ENCODE assay signal across 9 mouse cellular contexts in genomic region chr19:7345235-7345755, GRCm38 (mm10). TPM values are rescaled to one million over a fixed set of nuclear protein-coding genes. Genes with fewer than 3 reads are reported as not detected.
DNase-seq lines count a peak whose midpoint lies in the region; ATAC-seq and TF ChIP-seq lines count a peak whose summit lies in the region.
"Had no signal": no experiment of that assay in that cellular context is flagged by ENCODE, and none has a peak within 500 bp of the region (broad histone marks: within the 10 kb centered on the region; RNA-seq: fewer than 3 reads in every experiment).

No protein-coding gene starts in this region.

- peak; percentile 16 for DNase-seq in gastrocnemius, postnatal 14 days
- DNase-seq in gastrocnemius, postnatal 25 days, result no peak
- DNase-seq in B cell, adult 2 months, result peak; percentile 42 to 43
- DNase-seq in adrenal gland, postnatal 36 days, result peak; percentile 22 to 46
- DNase-seq in heart, postnatal 0 days (ENCODE audit: low spot score), result peak; percentile 22
- peak; percentile 54 to 68 for DNase-seq in left cerebral cortex, postnatal 14 days (ENCODE audit: low spot score in 2 of 2)
- DNase-seq in ovary, postnatal 14 days (ENCODE audit: low spot score), result peak; percentile 47
- DNase-seq in c-Kit-positive CD71-positive TER-119-positive erythroid progenitor cells, embryonic 14.5 days (ENCODE audit: low spot score), result no peak

- no peak overlapping the region for H3K27ac ChIP-seq in heart, postnatal 0 days (ENCODE audit: low read depth)
- H3K27ac ChIP-seq: macrophage had no signal

- H3K4me3 ChIP-seq in heart, postnatal 0 days (ENCODE audit: low read depth, low read length), result no peak overlapping the region

- no peak for ATAC-seq in heart, postnatal 0 days (ENCODE audit: insufficient read depth, low read depth)

- TF ChIP-seq CTCF in heart, postnatal 0 days (IDR thresholded peaks at IDR 0.05; ENCODE audit: low read depth), result peak; percentile 81

- TF ChIP-seq EP300 in heart, postnatal 0 days (IDR thresholded peaks at IDR 0.05; ENCODE audit: low read depth), result no peak

- H3K36me3 ChIP-seq in heart, postnatal 0 days (replicated peaks; ENCODE audit: control insufficient read depth, insufficient read depth, low read length), result no peaks in the 10 kb centered on the region

- WGBS in heart, postnatal 0 days, result 18% methylated on average over 4 of the region's 4 CpGs

- H3K9me3 ChIP-seq in heart, postnatal 0 days (replicated peaks; ENCODE audit: control insufficient read depth, low read length), result no peaks in the 10 kb centered on the region

- no peak overlapping the region for H3K9ac ChIP-seq in heart, postnatal 0 days (replicated peaks; ENCODE audit: low read depth, low read length)

- H3K4me2 ChIP-seq in heart, postnatal 0 days (ENCODE audit: low read depth, low read length), result no peak overlapping the region

- peaks cover 4% of the 10 kb centered on the region for H3K4me1 ChIP-seq in heart, postnatal 0 days (ENCODE audit: control insufficient read depth, insufficient read depth)

- intact Hi-C loops in gastrocnemius, postnatal 14 days (cut with DNase I; ENCODE audit: low total_unique reads), result loop anchor here (5.0 kb wide), 1 partner anchor 83 kb away; no protein-coding TSS in a partner anchor
- intact Hi-C loops in left cerebral cortex, postnatal 14 days (cut with DNase I), result loop anchor here (2.0 to 10.0 kb wide), 2 partner anchors 110 to 290 kb away; partner anchors contain the start of gene Macrod1

- no peaks in the 10 kb centered on the region for H3K27me3 ChIP-seq in heart, postnatal 0 days (ENCODE audit: control insufficient read depth, insufficient read depth, low read length)

RNA-seq across cellular contexts. Expression of gene Mark2, which starts 3.6 kb away (rescaled TPM):
- 10 to 100 TPM; 27.7 to 34.1 TPM for total RNA-seq in gastrocnemius, postnatal 14 days (2021)
- 10 to 100 TPM; 27.4 to 30.6 TPM for total RNA-seq in gastrocnemius, postnatal 25 days (2021)
- 10 to 100 TPM; 71.9 to 76.4 TPM for total RNA-seq in adrenal gland, postnatal 36 days (2021)
- 33.6 and 35.2 TPM in 2 replicates for total RNA-seq in heart, postnatal 0 days (2014; rRNA removed; ENCODE audit: low replicate concordance)
- 17.8 and 19.3 TPM in 2 replicates for polyA plus RNA-seq in heart, postnatal 0 days (2015; fragmentation: Nextera tagmentation; extraction: Ambion mirVana)
- 100 to 1,000 TPM; 136 to 140 TPM for total RNA-seq in left cerebral cortex, postnatal 14 days (2021)

RNA-seq across cellular contexts. Expression of gene Spindoc, which starts 37.5 kb away (rescaled TPM):
- total RNA-seq in gastrocnemius, postnatal 14 days (2021), result 1 to 10 TPM; 9.4 to 9.5 TPM
- 1 to 10 TPM; 6.6 to 9.1 TPM for total RNA-seq in gastrocnemius, postnatal 25 days (2021)
- 10 to 100 TPM; 20.4 to 23.8 TPM for total RNA-seq in adrenal gland, postnatal 36 days (2021)
- total RNA-seq in heart, postnatal 0 days (2014; rRNA removed; ENCODE audit: low replicate concordance), result 22.0 and 38.7 TPM in 2 replicates
- polyA plus RNA-seq in heart, postnatal 0 days (2015; fragmentation: Nextera tagmentation; extraction: Ambion mirVana), result 11.7 and 13.7 TPM in 2 replicates
- total RNA-seq in left cerebral cortex, postnatal 14 days (2021), result 10 to 100 TPM; 30.5 to 36.2 TPM

Comparison
In these comparisons a context has a peak if more than half of its experiments do, and no peak if none do; other contexts are left out.
1. DNase-seq: peak in gastrocnemius, postnatal 14 days (single experiment), B cell, adult 2 months (2 of 2), adrenal gland, postnatal 36 days (2 of 2), heart, postnatal 0 days (single experiment), left cerebral cortex, postnatal 14 days (2 of 2) and ovary, postnatal 14 days (single experiment); none in gastrocnemius, postnatal 25 days (single experiment) and c-Kit-positive CD71-positive TER-119-positive erythroid progenitor cells, embryonic 14.5 days (single experiment).